Mouse (Mus musculus) heart, adult 2 months (tissue): ENCODE results near the gene Ss18l1.

Experiments used
- CTCF ChIP-seq: fragments of 200-600 bp; IDR thresholded peaks from 2 replicates; pipeline ENCODE4 v1.8.1; 2022; ENCODE audit warnings: antibody characterized with exemption, mild to moderate bottlenecking, moderate library complexity
- EP300 ChIP-seq: fragments of 200-500 bp; IDR thresholded peaks from 2 replicates; pipeline ENCODE4 v1.6.1; 2011; ENCODE audit warnings: low read depth, low read length, control low read depth; ENCODE audit not compliant: insufficient read depth
- POLR2A ChIP-seq: fragments of 200-500 bp; IDR thresholded peaks from 2 replicates; pipeline ENCODE4 v1.6.1; 2011; ENCODE audit warnings: mild to moderate bottlenecking, low read depth, low read length, control low read depth; ENCODE audit not compliant: insufficient read depth

DNA sequence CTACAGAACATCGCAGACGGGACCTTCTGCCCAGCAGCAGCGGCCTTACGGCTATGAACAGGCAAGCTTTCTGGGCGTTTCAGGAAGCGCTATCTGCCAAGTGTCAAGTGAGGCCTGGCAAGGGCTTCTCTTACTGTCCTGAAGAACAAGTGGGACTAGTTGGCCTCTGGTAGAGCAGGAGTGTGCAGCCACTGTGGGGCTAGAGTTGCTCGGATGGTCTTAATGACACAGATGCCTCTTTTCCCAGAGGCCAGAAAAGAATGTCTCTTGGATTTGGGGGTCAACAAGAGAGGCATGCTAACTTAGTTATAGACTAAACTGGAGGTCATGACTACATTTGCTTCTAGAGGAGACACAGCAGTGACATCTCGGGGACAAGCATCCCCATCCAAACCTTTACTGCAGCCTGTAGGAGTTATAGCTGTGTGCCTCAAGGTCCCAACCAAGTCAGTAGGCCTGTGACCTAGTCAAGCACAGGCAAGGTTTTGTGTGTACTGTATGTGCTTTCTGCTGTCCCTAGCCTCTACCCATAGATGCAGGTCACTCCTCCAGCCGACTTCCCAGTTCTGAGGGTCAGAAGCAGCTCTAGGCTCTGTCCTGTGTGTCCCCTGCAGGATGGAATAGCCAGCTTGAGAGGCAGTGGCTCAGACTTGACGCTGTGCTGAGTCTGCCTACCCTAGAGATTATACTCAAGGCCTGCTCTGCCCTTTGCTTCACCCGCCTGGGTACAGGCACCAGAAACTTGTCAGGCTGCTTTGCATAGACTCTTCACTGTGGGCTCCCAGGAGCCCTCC, 21.2 kb downstream of the Ss18l1 start:
- TF ChIP-seq CTCF (no peak), POLR2A (no peak), EP300 (no peak)
